Mouse (Mus musculus) adrenal gland, postnatal 36 days (tissue): ENCODE measurements around the gene Gpr31b. TPM values are rescaled to one million over a fixed set of nuclear protein-coding genes. Genes with fewer than 3 reads are reported as not detected.
"Not testable (repeated sequence)": the region's sequence is repeated elsewhere in the genome, so short reads cannot be mapped to it uniquely, and the experiment has no call there.

ENCODE experiments used
- DNase-seq, 2 experiments: peaks; one replicate each; pipeline ENCODE4 v3.0.0; 2021; ENCODE audit warnings: mixed read lengths in 1 of 2
- long read RNA-seq, 2 experiments: library from polyadenylated mRNA; stranded (forward); transcript quantifications; one replicate each; pipeline ENCODE4 v2.0.0; 2021; ENCODE audit warnings: borderline sequencing depth in 2 of 2
- total RNA-seq, 2 experiments: library from RNA; stranded (reverse); gene quantifications; 2 replicates each; pipeline ENCODE4 v1.2.3; 2021

Gene Gpr31b
- total RNA-seq = under 1 TPM in 1 of 2 experiments, not detected in 1; 0.73 TPM
- long read RNA-seq, experiment 1 = 0 reads
- long read RNA-seq, experiment 2 = 0 reads

GRCm38 (mm10) chr17:13052124-13052813, at the start of gene Gpr31b:
Gene Gpr31b (minus strand): TSS chr17:13052296.
- not testable (repeated sequence) for DNase-seq

GRCm38 (mm10) chr17:13092960-13093359, 40.9 kb upstream of the Gpr31b start:
- DNase-seq = not testable (repeated sequence)

- DNase-seq = not testable (repeated sequence)
Measured at GRCm38 (mm10) chr17:13092100-13092764, 40.1 kb upstream of the Gpr31b start.

GRCm38 (mm10) chr17:13091510-13091909, 39.4 kb upstream of the Gpr31b start:
- DNase-seq = not testable (repeated sequence)

- not testable (repeated sequence) for DNase-seq
Measured at GRCm38 (mm10) chr17:13069227-13069626, 17.1 kb upstream of the Gpr31b start.

- DNase-seq = not testable (repeated sequence)
Measured at GRCm38 (mm10) chr17:13067864-13068385, 15.8 kb upstream of the Gpr31b start.

- not testable (repeated sequence) for DNase-seq
Measured at GRCm38 (mm10) chr17:13062882-13063281, 10.8 kb upstream of the Gpr31b start.

GRCm38 (mm10) chr17:13060804-13061203, 8.7 kb upstream of the Gpr31b start, which contains the start of gene Tcp10b:
Gene Tcp10b (plus strand): TSS chr17:13061104.
- DNase-seq = not testable (repeated sequence)

- peak; percentile 24 to 40 for DNase-seq
Measured at GRCm38 (mm10) chr17:13043846-13044673, 8.0 kb downstream of the Gpr31b start.

- not testable (repeated sequence) for DNase-seq
Measured at GRCm38 (mm10) chr17:13036627-13037192, 15.4 kb downstream of the Gpr31b start.

- no peak for DNase-seq
Measured at GRCm38 (mm10) chr17:13013316-13013715, 38.8 kb downstream of the Gpr31b start.

GRCm38 (mm10) chr17:13009887-13010286, 42.2 kb downstream of the Gpr31b start:
- DNase-seq = peak; percentile 36 to 38

- peak; percentile 22 to 43 for DNase-seq
Measured at GRCm38 (mm10) chr17:13008528-13008927, 43.6 kb downstream of the Gpr31b start.

- peak; percentile 100 for DNase-seq
Measured at GRCm38 (mm10) chr17:13007730-13008425, 44.2 kb downstream of the Gpr31b start.

GRCm38 (mm10) chr17:13006984-13007383, 45.1 kb downstream of the Gpr31b start:
- DNase-seq = no peak

- not testable (repeated sequence) for DNase-seq
Measured at GRCm38 (mm10) chr17:13006546-13006945, 45.5 kb downstream of the Gpr31b start, which contains the start of gene Sod2. Gene Sod2 (plus strand): TSS chr17:13006846.

GRCm38 (mm10) chr17:13004436-13004835, 47.7 kb downstream of the Gpr31b start:
- DNase-seq = not testable (repeated sequence)

GRCm38 (mm10) chr17:13002243-13002642, 49.9 kb downstream of the Gpr31b start:
- DNase-seq = not testable (repeated sequence)
